Mouse (Mus musculus): ENCODE measurements around the gene Hpse2. TPM values are rescaled to one million over a fixed set of nuclear protein-coding genes. Genes with fewer than 3 reads are reported as not detected.

The Hpse2 gene
- polyA plus RNA-seq, 1 experiment from 2014 or later = 9.8 TPM

- Histone ChIP-seq H3K27me3 (0 out of 2 replicates have a peak, but pooled peaks cover 2% of the 10 kb centered on the region), H3K9me3 (no peaks in the 10 kb centered on the region), H3K27ac (no peak overlapping the region), H3K4me1 (peaks cover 46% of the 10 kb centered on the region), H3K36me3 (no peaks in the 10 kb centered on the region), H3K9ac (no peak overlapping the region), H3K4me3 (no peak overlapping the region), H3K4me2 (replicated peaks) (no peak overlapping the region)
- no peak for ATAC-seq (ENCODE audit: low FRiP score, low read depth)
- WGBS = 65% methylated on average over 8 of the region's 8 CpGs
Measured at GRCm38 (mm10) chr19:42869663-42870530, 518.3 kb downstream of the Hpse2 start.

DNA sequence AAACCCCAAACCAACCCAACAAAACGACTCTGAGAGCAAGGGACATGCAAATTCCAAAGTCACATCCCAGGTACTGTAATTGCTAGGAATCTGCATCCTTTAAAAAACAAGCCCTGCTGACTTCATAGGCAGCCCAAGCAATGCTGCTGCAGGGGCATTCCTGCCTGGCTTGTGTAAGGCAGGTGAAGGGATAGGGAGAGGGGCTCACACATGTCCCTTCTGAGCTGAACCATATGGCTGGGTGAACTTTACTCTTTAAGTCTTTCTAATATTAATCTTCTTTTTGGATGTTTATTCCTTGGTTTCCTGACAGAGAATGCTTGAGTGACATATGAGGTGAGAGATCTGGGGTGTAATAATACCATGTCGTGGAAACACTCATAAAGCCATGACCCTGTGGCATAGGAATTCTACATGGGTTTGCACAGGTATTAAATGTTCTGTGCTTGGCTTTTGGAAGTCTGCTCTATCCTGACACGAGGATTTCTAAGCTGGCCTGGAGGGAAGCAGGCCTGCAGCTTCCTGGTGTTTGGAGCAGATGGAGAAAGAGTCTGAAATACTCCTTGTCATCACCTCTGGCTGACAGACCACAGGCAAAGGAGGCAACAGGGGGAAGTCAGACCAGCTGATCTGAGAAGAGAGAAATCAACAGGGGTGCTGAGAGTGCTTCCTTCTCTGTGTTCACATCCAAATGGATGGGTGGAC lies 519.0 kb downstream of the Hpse2 start:
- WGBS = 14% methylated on average over 3 of the region's 3 CpGs
- Histone ChIP-seq H3K9ac (no peak overlapping the region), H3K4me2 (replicated peaks) (no peak overlapping the region), H3K36me3 (no peaks in the 10 kb centered on the region), H3K4me3 (no peak overlapping the region), H3K27me3 (0 out of 2 replicates have a peak, but pooled peaks cover 2% of the 10 kb centered on the region), H3K9me3 (no peaks in the 10 kb centered on the region), H3K27ac (no peak overlapping the region), H3K4me1 (peaks cover 46% of the 10 kb centered on the region)
- ATAC-seq (ENCODE audit: low FRiP score, low read depth) = peak; percentile 57

DNA sequence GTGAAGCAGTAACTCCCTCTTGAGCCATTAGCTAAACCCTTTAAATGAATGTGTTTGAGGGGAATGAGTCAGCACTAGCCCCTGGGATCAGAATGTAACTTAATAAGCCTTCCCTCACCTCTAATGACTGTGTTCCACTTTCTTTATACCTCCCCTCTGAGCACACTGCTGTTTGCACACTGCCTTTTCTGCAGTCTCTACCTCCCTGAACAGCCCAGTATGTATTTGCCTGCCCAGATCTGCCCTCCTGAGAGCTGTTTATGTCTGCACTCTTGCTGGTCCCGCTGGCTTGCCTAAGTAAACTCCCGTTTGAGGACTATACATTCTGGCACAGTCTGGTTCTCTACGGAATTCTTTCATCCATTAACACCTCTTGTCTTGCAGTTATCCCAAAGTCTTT lies 525.1 kb downstream of the Hpse2 start:
- Histone ChIP-seq H3K27ac (0 out of 2 replicates have a peak overlapping the region, but pooled peaks have one; percentile 22), H3K27me3 (0 out of 2 replicates have a peak, but pooled peaks cover 2% of the 10 kb centered on the region), H3K9ac (no peak overlapping the region), H3K4me3 (no peak overlapping the region), H3K9me3 (no peaks in the 10 kb centered on the region), H3K36me3 (no peaks in the 10 kb centered on the region), H3K4me2 (replicated peaks) (no peak overlapping the region), H3K4me1 (peaks cover 30% of the 10 kb centered on the region)
- 16% methylated on average over 3 of the region's 3 CpGs for WGBS
- peak; percentile 93 for ATAC-seq (ENCODE audit: low FRiP score, low read depth)

- Histone ChIP-seq H3K27me3 (no peaks in the 10 kb centered on the region), H3K4me3 (no peak overlapping the region), H3K4me1 (no peaks in the 10 kb centered on the region), H3K27ac (no peak overlapping the region), H3K9ac (no peak overlapping the region), H3K4me2 (replicated peaks) (no peak overlapping the region), H3K36me3 (no peaks in the 10 kb centered on the region), H3K9me3 (peaks cover 4% of the 10 kb centered on the region; the same call in 1 of the 2 replicates)
- 87% methylated on average over 5 of the region's 5 CpGs for WGBS
- ATAC-seq (ENCODE audit: low FRiP score, low read depth) = no peak
Measured at GRCm38 (mm10) chr19:42857096-42857495, 531.1 kb downstream of the Hpse2 start.

GRCm38 (mm10) chr19:42855649-42856048 lies 532.5 kb downstream of the Hpse2 start:
- 71% methylated on average over 4 of the region's 4 CpGs for WGBS
- H3K4me1 ChIP-seq = no peaks in the 10 kb centered on the region
- no peaks in the 10 kb centered on the region for H3K27me3 ChIP-seq
- H3K36me3 ChIP-seq = no peaks in the 10 kb centered on the region
- no peak for ATAC-seq (ENCODE audit: low FRiP score, low read depth)
- H3K4me3 ChIP-seq = no peak overlapping the region
- H3K27ac ChIP-seq = no peak overlapping the region
- no peak overlapping the region for H3K9ac ChIP-seq
- peaks cover 4% of the 10 kb centered on the region; the same call in 1 of the 2 replicates for H3K9me3 ChIP-seq
- H3K4me2 ChIP-seq (replicated peaks) = no peak overlapping the region

DNA sequence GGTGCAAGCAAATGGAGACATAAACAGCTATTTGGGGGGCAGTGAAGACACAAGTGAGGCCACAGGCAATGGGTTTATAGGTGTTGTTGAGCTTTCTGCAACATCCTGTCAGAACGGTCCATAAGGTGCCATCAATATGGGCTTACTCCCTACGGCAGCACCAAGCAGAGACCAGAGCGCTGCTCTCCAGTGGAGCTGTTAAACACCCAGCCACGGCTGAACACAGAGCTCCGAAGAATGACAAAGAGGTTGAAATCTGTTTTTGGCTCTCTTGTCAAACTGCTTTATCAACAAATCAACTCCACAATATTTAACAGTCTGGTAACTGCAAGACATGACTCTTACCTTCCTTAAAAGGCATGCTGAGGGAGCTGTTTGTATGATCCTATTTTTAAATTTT lies 537.7 kb downstream of the Hpse2 start:
- peaks cover 4% of the 10 kb centered on the region; the same call in 1 of the 2 replicates for H3K9me3 ChIP-seq
- WGBS = 63% methylated on average over 5 of the region's 5 CpGs
- no peak for ATAC-seq (ENCODE audit: low FRiP score, low read depth)
- H3K4me2 ChIP-seq (replicated peaks) = no peak overlapping the region
- no peak overlapping the region for H3K4me3 ChIP-seq
- no peak overlapping the region for H3K27ac ChIP-seq
- no peak overlapping the region for H3K9ac ChIP-seq
- no peaks in the 10 kb centered on the region for H3K27me3 ChIP-seq
- H3K36me3 ChIP-seq = no peaks in the 10 kb centered on the region
- peaks cover 3% of the 10 kb centered on the region; the same call in 1 of the 2 replicates for H3K4me1 ChIP-seq

GRCm38 (mm10) chr19:42839621-42840294 lies 548.4 kb downstream of the Hpse2 start:
- no peak overlapping the region for H3K4me2 ChIP-seq (replicated peaks)
- H3K9me3 ChIP-seq = no peaks in the 10 kb centered on the region
- H3K27ac ChIP-seq = no peak overlapping the region
- H3K4me3 ChIP-seq = no peak overlapping the region
- H3K36me3 ChIP-seq = no peaks in the 10 kb centered on the region
- no peak for ATAC-seq (ENCODE audit: low FRiP score, low read depth)
- H3K9ac ChIP-seq = no peak overlapping the region
- peaks cover 20% of the 10 kb centered on the region for H3K4me1 ChIP-seq
- WGBS = 85% methylated on average over 4 of the region's 4 CpGs
- 0 out of 2 replicates have a peak, but pooled peaks cover 9% of the 10 kb centered on the region for H3K27me3 ChIP-seq

GRCm38 (mm10) chr19:42839118-42839517 lies 549.0 kb downstream of the Hpse2 start:
- Histone ChIP-seq H3K9ac (no peak overlapping the region), H3K4me3 (no peak overlapping the region), H3K9me3 (no peaks in the 10 kb centered on the region), H3K27ac (no peak overlapping the region), H3K36me3 (no peaks in the 10 kb centered on the region), H3K4me2 (replicated peaks) (no peak overlapping the region), H3K4me1 (peaks cover 18% of the 10 kb centered on the region), H3K27me3 (0 out of 2 replicates have a peak, but pooled peaks cover 9% of the 10 kb centered on the region)
- ATAC-seq (ENCODE audit: low FRiP score, low read depth) = no peak
- 88% methylated on average over 2 of the region's 2 CpGs for WGBS

GRCm38 (mm10) chr19:42838271-42838670 lies 549.9 kb downstream of the Hpse2 start:
- Histone ChIP-seq H3K27ac (no peak overlapping the region), H3K36me3 (no peaks in the 10 kb centered on the region), H3K4me1 (peaks cover 18% of the 10 kb centered on the region), H3K4me2 (replicated peaks) (no peak overlapping the region), H3K4me3 (no peak overlapping the region), H3K9ac (no peak overlapping the region), H3K27me3 (0 out of 2 replicates have a peak, but pooled peaks cover 8% of the 10 kb centered on the region), H3K9me3 (no peaks in the 10 kb centered on the region)
- no peak for ATAC-seq (ENCODE audit: low FRiP score, low read depth)
- WGBS = 53% methylated on average over 2 of the region's 2 CpGs

GRCm38 (mm10) chr19:42837591-42837990 lies 550.6 kb downstream of the Hpse2 start:
- Histone ChIP-seq H3K4me1 (peaks cover 18% of the 10 kb centered on the region), H3K27me3 (0 out of 2 replicates have a peak, but pooled peaks cover 4% of the 10 kb centered on the region), H3K9ac (no peak overlapping the region), H3K9me3 (no peaks in the 10 kb centered on the region), H3K36me3 (no peaks in the 10 kb centered on the region), H3K27ac (no peak overlapping the region), H3K4me2 (replicated peaks) (no peak overlapping the region), H3K4me3 (no peak overlapping the region)
- WGBS = 78% methylated on average over 10 of the region's 10 CpGs
- ATAC-seq (ENCODE audit: low FRiP score, low read depth) = no peak

DNA sequence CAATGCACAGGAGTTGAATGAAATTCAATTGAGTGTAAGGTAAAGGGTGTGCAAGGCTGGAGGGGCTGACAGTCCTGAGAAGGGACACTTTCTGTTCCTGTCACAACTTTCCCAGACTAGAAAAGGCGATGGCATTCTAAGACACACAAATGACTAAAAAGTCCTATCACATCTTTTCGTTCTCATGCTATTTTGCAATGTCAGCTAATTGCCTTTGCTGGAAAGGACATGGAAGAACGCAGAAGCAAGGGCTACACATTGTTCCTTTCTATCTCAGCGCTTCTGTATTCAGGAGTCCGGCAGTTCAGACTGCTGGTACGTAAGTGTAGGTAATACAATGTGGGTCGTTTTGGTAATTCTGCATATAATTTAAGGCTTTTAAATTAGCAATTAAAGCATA lies 555.0 kb downstream of the Hpse2 start:
- no peaks in the 10 kb centered on the region for H3K9me3 ChIP-seq
- H3K4me1 ChIP-seq = peaks cover 2% of the 10 kb centered on the region
- WGBS = 82% methylated on average over 7 of the region's 7 CpGs

More for the DNA sequence above, 555.0 kb downstream of the Hpse2 start:
- Histone ChIP-seq H3K9ac (no peak overlapping the region), H3K27ac (no peak overlapping the region), H3K36me3 (no peaks in the 10 kb centered on the region), H3K4me3 (no peak overlapping the region), H3K4me2 (replicated peaks) (no peak overlapping the region), H3K27me3 (0 out of 2 replicates have a peak, but pooled peaks cover 4% of the 10 kb centered on the region)
- ATAC-seq (ENCODE audit: low FRiP score, low read depth) = no peak

All from limb, embryonic 13.5 days (tissue).